Mouse (Mus musculus) limb, embryonic 12.5 days (tissue): ENCODE results near the gene Olfr3. TPM values are rescaled to one million over a fixed set of nuclear protein-coding genes. Genes with fewer than 3 reads are reported as not detected.

Experiments
- ATAC-seq: fragments of 200-750 bp; cut with Nextera tagmentation; 2 replicates; pipeline ENCODE4 v1.8.0; 2017; ENCODE audit warnings: low read depth, moderate TSS enrichment; ENCODE audit not compliant: insufficient number of reproducible peaks, insufficient read depth, low FRiP score, low TSS enrichment
- H3K27ac ChIP-seq: fragments of 300-500 bp; sonication (generic); 2 replicates; pipeline ENCODE4 v1.5.1; 2016; ENCODE audit warnings: mild to moderate bottlenecking, moderate library complexity
- H3K27me3 ChIP-seq: fragments of 300-500 bp; sonication (generic); 2 replicates; pipeline ENCODE4 v1.6.1; 2016; ENCODE audit warnings: mild to moderate bottlenecking, moderate library complexity
- H3K36me3 ChIP-seq: fragments of 300-500 bp; sonication (generic); 2 replicates; pipeline ENCODE4 v1.6.1; 2016; ENCODE audit warnings: mild to moderate bottlenecking, moderate library complexity
- H3K4me1 ChIP-seq: fragments of 300-500 bp; sonication (generic); replicated peaks from 2 replicates; pipeline ENCODE4 v1.6.1; 2016
- H3K4me2 ChIP-seq: fragments of 300-500 bp; sonication (generic); 2 replicates; pipeline ENCODE4 v1.6.1; 2016; ENCODE audit warnings: mild to moderate bottlenecking, moderate library complexity
- H3K4me3 ChIP-seq: fragments of 300-500 bp; sonication (generic); replicated peaks from 2 replicates; pipeline ENCODE4 v1.5.1; 2016; ENCODE audit warnings: mild to moderate bottlenecking
- H3K9ac ChIP-seq: fragments of 300-500 bp; sonication (generic); replicated peaks from 2 replicates; pipeline ENCODE4 v1.6.1; 2016; ENCODE audit warnings: mild to moderate bottlenecking, moderate library complexity
- H3K9me3 ChIP-seq: fragments of 300-500 bp; sonication (generic); 2 replicates; pipeline ENCODE4 v1.6.1; 2016; ENCODE audit warnings: mild to moderate bottlenecking, moderate library complexity
- WGBS: fragments of 180-500 bp; shearing (Covaris S2); methylation state at CpG from one replicate; pipeline ENCODE4 v1.1.7; 2016; 5-methylcytosine and 5-hydroxymethylcytosine counted together
- polyA plus RNA-seq: library from polyadenylated mRNA; unstranded; fragments of >200 nt; fragmentation: Nextera tagmentation; extraction: Ambion mirVana; gene quantifications from 2 replicates; pipeline ENCODE4 v1.2.1, GENCODE M21; 2016

Gene Olfr3
- polyA plus RNA-seq: not detected in 2 replicates

DNA sequence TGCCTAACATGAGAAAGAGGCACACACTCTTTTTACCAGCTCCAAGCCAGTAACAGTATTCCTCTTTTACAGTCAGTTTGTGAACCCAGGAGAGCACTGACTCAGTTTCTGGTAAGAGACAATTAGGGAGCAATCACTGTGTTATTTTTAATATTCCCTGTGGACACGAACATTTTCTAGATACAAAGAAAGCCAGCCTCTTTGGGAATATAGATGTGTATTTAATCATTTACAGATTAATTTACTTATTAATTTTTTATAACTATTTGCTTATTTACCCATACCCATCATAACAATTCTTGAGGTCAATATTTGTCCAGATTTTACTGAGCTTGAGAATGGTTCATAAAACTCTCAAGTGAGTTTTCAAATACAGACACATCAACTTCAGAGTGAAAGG lies at the start of gene Olfr3:
Olfr3 (minus strand) TSS at position 101 of the 400 bp plus-strand sequence.
- H3K4me3 ChIP-seq: no peak within 1 kb of the TSS
- no peaks in the 10 kb centered on the region for H3K36me3 ChIP-seq
- H3K4me2 ChIP-seq: no peak within 1 kb of the TSS
- H3K9ac ChIP-seq: no peak within 1 kb of the TSS
- WGBS: 74% methylated on average over 1 of the region's 1 CpGs
- no peak within 1 kb of the TSS for H3K27ac ChIP-seq
- H3K4me1 ChIP-seq: no peaks in the 10 kb centered on the region
- no peaks in the 10 kb centered on the region for H3K27me3 ChIP-seq
- peaks cover 35% of the 10 kb centered on the region for H3K9me3 ChIP-seq
- no peak for ATAC-seq

GRCm38 (mm10) chr2:36862560-36862959 lies 45.7 kb upstream of the Olfr3 start, which contains the start of gene Olfr351:
TSS of gene Olfr351 (minus strand) at chr2:36862660.
- no peak within 1 kb of the TSS for H3K4me3 ChIP-seq
- no peaks in the 10 kb centered on the region for H3K36me3 ChIP-seq
- no peak within 1 kb of the TSS for H3K27ac ChIP-seq
- no peak within 1 kb of the TSS for H3K4me2 ChIP-seq
- peaks cover 20% of the 10 kb centered on the region; the same call in 1 of the 2 replicates for H3K9me3 ChIP-seq
- no peak within 1 kb of the TSS for H3K9ac ChIP-seq
- no peaks in the 10 kb centered on the region for H3K27me3 ChIP-seq
- H3K4me1 ChIP-seq: no peaks in the 10 kb centered on the region
- ATAC-seq: no peak
- WGBS: 86% methylated on average over 1 of the region's 1 CpGs

DNA sequence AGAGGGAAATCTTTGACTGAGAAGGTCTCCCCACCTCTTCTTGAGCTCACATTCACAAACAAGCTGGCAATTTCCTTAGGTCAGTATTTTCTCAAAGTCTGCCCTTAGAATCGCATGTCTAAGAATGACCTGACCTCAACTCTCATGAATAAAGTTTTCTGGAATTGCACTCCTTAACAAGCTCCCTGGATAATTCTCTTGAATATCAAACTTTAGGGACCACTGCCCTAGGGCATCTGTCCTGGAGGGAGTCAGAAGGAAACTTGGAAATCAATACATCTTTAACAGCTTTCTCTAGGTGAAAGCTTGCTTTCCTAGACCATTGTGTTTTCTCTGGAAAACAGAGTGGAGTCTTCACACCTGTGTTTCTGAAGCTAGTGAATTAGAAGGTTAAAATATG lies 29.2 kb upstream of the Olfr3 start, which contains the start of gene Olfr350:
Olfr350 (plus strand) TSS at position 301 of the 400 bp plus-strand sequence.
- Histone ChIP-seq H3K27me3 (no peaks in the 10 kb centered on the region), H3K27ac (no peak within 1 kb of the TSS), H3K4me1 (no peaks in the 10 kb centered on the region), H3K9me3 (peaks cover 25% of the 10 kb centered on the region), H3K4me2 (no peak within 1 kb of the TSS), H3K36me3 (no peaks in the 10 kb centered on the region), H3K9ac (no peak within 1 kb of the TSS), H3K4me3 (no peak within 1 kb of the TSS)
- WGBS: 91% methylated on average over 1 of the region's 1 CpGs
- ATAC-seq: no peak

- no peak within 1 kb of the TSS for H3K9ac ChIP-seq
- H3K4me3 ChIP-seq: no peak within 1 kb of the TSS
- no peaks in the 10 kb centered on the region for H3K36me3 ChIP-seq
- no peaks in the 10 kb centered on the region for H3K4me1 ChIP-seq
- no peaks in the 10 kb centered on the region for H3K27me3 ChIP-seq
- WGBS: 82% methylated on average over 2 of the region's 2 CpGs
- no peak within 1 kb of the TSS for H3K4me2 ChIP-seq
- no peak within 1 kb of the TSS for H3K27ac ChIP-seq
- H3K9me3 ChIP-seq: peaks cover 26% of the 10 kb centered on the region
- ATAC-seq: no peak
Observed at GRCm38 (mm10) chr2:36790238-36790637, 26.6 kb downstream of the Olfr3 start, which contains the start of gene Olfr50. TSS of gene Olfr50 (plus strand) at chr2:36790538.

- Histone ChIP-seq H3K36me3 (no peaks in the 10 kb centered on the region), H3K9ac (no peak within 1 kb of the TSS), H3K9me3 (peaks cover 9% of the 10 kb centered on the region), H3K27ac (no peak within 1 kb of the TSS), H3K4me3 (no peak within 1 kb of the TSS), H3K27me3 (no peaks in the 10 kb centered on the region), H3K4me1 (no peaks in the 10 kb centered on the region), H3K4me2 (no peak within 1 kb of the TSS)
- 79% methylated on average over 2 of the region's 2 CpGs for WGBS
- no peak for ATAC-seq
Observed at GRCm38 (mm10) chr2:36783976-36784375, 32.9 kb downstream of the Olfr3 start, which contains the start of gene Olfr348. TSS of gene Olfr348 (plus strand) at chr2:36784276.

Other genes with a start within 250 kb of the Olfr3 start
- gene Olfr345, start 177.0 kb downstream of the Olfr3 start, polyA plus RNA-seq: not detected in 2 replicates
- not detected in 2 replicates for gene Olfr346, start 131.2 kb downstream of the Olfr3 start, polyA plus RNA-seq
- not detected in 2 replicates for gene Olfr347, start 85.1 kb downstream of the Olfr3 start, polyA plus RNA-seq
- gene Olfr348, start 32.8 kb downstream of the Olfr3 start, polyA plus RNA-seq: not detected in 2 replicates
- gene Olfr50, start 26.5 kb downstream of the Olfr3 start, polyA plus RNA-seq: not detected in 2 replicates
- not detected in 2 replicates for gene Olfr350, start 29.3 kb upstream of the Olfr3 start, polyA plus RNA-seq
- not detected in 2 replicates for gene Olfr351, start 45.6 kb upstream of the Olfr3 start, polyA plus RNA-seq
- gene Olfr352, start 51.4 kb upstream of the Olfr3 start, polyA plus RNA-seq: not detected in 2 replicates
- not detected in 2 replicates for gene Olfr353, start 75.9 kb upstream of the Olfr3 start, polyA plus RNA-seq
- gene Olfr354, start 88.6 kb upstream of the Olfr3 start, polyA plus RNA-seq: not detected in 2 replicates
- gene Olfr355, start 111.9 kb upstream of the Olfr3 start, polyA plus RNA-seq: not detected in 2 replicates
- not detected in 2 replicates for gene Olfr356, start 120.1 kb upstream of the Olfr3 start, polyA plus RNA-seq
- not detected in 2 replicates for gene Olfr357, start 176.8 kb upstream of the Olfr3 start, polyA plus RNA-seq
- not detected in 2 replicates for gene Olfr358, start 192.3 kb upstream of the Olfr3 start, polyA plus RNA-seq
- gene Olfr360, start 248.7 kb upstream of the Olfr3 start, polyA plus RNA-seq: not detected in 2 replicates